Mouse (Mus musculus) liver, embryonic 13.5 days (tissue): Measurements from ENCODE around the gene Rab3b. TPM values are rescaled to one million over a fixed set of nuclear protein-coding genes. Genes with fewer than 3 reads are reported as not detected.

ENCODE experiments used
- ATAC-seq: fragments of 200-750 bp; cut with Nextera tagmentation; 2 replicates; pipeline ENCODE4 v1.8.0; 2017; ENCODE audit warnings: low read depth, mild to moderate bottlenecking, moderate number of reproducible peaks, moderate library complexity
- DNase-seq: peaks from one replicate; pipeline ENCODE4 v3.0.0; 2022
- H3K27ac ChIP-seq: fragments of 300-500 bp; sonication (generic); 2 replicates; pipeline ENCODE4 v1.5.1; 2015; ENCODE audit warnings: moderate library complexity, mild to moderate bottlenecking, inconsistent platforms
- H3K27me3 ChIP-seq: fragments of 300-500 bp; sonication (generic); 2 replicates; pipeline ENCODE4 v1.6.1; 2015; ENCODE audit warnings: mild to moderate bottlenecking, inconsistent platforms
- H3K36me3 ChIP-seq: fragments of 300-500 bp; sonication (generic); 2 replicates; pipeline ENCODE4 v1.6.1; 2015; ENCODE audit warnings: mild to moderate bottlenecking, inconsistent platforms
- H3K4me1 ChIP-seq: fragments of 300-500 bp; sonication (generic); replicated peaks from 2 replicates; pipeline ENCODE4 v1.6.1; 2015; ENCODE audit warnings: inconsistent platforms
- H3K4me2 ChIP-seq: fragments of 300-500 bp; sonication (generic); 2 replicates; pipeline ENCODE4 v1.6.1; 2015; ENCODE audit warnings: inconsistent platforms, mild to moderate bottlenecking, moderate library complexity
- H3K4me3 ChIP-seq: fragments of 300-500 bp; sonication (generic); replicated peaks from 2 replicates; pipeline ENCODE4 v1.5.1; 2015; ENCODE audit warnings: mild to moderate bottlenecking, inconsistent platforms
- H3K9ac ChIP-seq: fragments of 300-500 bp; sonication (generic); 2 replicates; pipeline ENCODE4 v1.6.1; 2015; ENCODE audit warnings: mild to moderate bottlenecking, inconsistent platforms
- H3K9me3 ChIP-seq: fragments of 300-500 bp; sonication (generic); replicated peaks from 2 replicates; pipeline ENCODE4 v1.6.1; 2016; ENCODE audit warnings: inconsistent platforms
- WGBS: fragments of 180-500 bp; shearing (Covaris S2); methylation state at CpG from one replicate; pipeline ENCODE4 v1.1.7; 2015; ENCODE audit not compliant: insufficient replicate concordance; 5-methylcytosine and 5-hydroxymethylcytosine counted together
- polyA plus RNA-seq: library from polyadenylated mRNA; unstranded; fragments of >200 nt; fragmentation: Nextera tagmentation; extraction: Ambion mirVana; gene quantifications from 2 replicates; pipeline ENCODE4 v1.2.1, GENCODE M21; 2015

Gene Rab3b
- polyA plus RNA-seq, 1 experiment from 2014 or later, result 2.1 TPM

DNA sequence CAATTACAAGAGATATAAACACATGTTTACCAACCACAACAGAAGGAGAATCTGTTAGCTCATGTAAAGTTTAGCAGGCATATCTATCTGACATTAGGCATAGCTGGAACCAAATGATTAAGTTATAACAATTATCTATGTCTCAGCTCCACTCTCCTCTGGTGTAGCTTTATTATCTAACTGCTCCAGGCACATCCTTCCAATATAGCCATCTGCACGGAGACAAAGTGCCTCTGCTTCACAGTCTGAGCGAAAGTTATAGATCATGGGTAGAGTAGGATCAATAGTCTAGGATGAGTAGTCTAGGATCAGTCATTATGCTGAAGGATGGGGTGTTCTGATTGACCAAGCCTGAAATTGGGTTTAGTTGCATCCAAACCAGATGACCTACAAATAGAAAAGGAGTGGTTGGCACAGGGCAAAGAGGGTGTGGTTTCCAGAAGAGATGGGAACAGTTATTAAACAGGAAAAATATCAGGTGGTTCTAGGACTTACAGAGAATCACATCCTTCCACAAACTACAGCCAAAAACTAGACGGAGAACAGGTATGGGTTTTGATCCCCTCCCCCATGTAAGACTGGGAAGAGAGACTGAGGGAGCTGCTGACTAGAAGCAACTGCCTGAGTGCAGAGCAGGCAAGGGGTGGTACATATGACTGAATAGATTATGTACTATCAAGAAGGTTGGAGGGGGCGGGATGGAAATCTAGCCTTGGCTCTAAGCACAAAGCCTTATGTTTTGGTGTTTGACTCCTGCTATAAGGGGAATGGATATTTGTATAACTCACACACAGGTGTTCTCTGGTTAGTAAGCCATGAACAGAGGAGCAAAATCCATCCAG is 82.0 kb downstream of the Rab3b start:
- H3K4me2 ChIP-seq, result peak overlapping the region; percentile 58
- DNase-seq, result peak; percentile 64
- peak overlapping the region; percentile 89 for H3K27ac ChIP-seq
- peaks cover 36% of the 10 kb centered on the region for H3K4me1 ChIP-seq
- no peaks in the 10 kb centered on the region for H3K9me3 ChIP-seq
- peak overlapping the region; percentile 8 for H3K4me3 ChIP-seq
- peak; percentile 93 for ATAC-seq
- WGBS, result 26% methylated on average over 4 of the region's 4 CpGs
- H3K27me3 ChIP-seq, result no peaks in the 10 kb centered on the region
- no peaks in the 10 kb centered on the region for H3K36me3 ChIP-seq
- H3K9ac ChIP-seq, result peak overlapping the region; percentile 30; the same call in 1 of the 2 replicates

DNA sequence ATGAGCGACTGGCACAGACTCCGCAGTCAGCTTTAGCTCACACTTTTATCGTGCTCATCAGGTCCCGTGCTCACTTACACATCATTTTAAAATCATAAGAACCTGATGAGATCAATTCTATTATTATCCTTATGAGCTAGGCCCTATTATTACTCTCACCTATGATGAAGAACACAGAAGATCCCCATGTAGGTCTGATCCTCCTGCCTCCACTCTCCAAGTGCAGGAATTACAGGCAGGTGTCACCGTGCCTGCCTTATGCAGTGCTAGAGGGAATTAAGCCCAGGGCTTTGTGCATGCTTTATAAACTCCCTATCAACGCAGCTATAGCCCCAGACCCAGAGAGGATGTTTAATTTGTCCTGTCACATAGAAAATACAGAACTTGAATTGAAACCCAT is 84.2 kb downstream of the Rab3b start:
- Histone ChIP-seq H3K4me3 (no peak overlapping the region), H3K9ac (no peak overlapping the region), H3K4me2 (no peak overlapping the region), H3K27me3 (no peaks in the 10 kb centered on the region), H3K9me3 (no peaks in the 10 kb centered on the region), H3K27ac (no peak overlapping the region), H3K36me3 (no peaks in the 10 kb centered on the region), H3K4me1 (peaks cover 36% of the 10 kb centered on the region)
- DNase-seq (no peak), ATAC-seq (no peak)
- WGBS, result 86% methylated on average over 6 of the region's 6 CpGs

DNA sequence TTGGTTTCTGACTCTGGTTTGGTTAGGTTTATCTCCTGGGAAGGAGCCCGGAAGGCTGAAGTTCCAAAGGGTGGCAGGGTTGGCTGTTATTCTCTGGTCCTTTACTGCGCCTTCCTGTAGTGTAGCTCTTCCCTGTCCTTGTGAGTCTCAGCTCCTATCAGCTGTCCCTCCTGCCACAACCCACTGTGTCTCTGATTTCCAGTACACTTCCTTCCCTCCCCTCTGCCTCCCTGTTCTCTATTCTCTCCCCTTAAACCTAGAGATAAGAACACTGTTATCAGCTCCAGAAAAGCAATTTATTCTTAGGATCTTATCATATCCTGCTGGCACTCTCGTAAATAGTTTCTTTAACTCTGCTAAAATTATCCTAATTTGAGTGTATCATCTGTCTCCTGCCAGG is 90.7 kb downstream of the Rab3b start:
- Histone ChIP-seq H3K27ac (0 out of 2 replicates have a peak overlapping the region, but pooled peaks have one; percentile 13), H3K4me2 (no peak overlapping the region), H3K9me3 (no peaks in the 10 kb centered on the region), H3K4me1 (peaks cover 24% of the 10 kb centered on the region), H3K4me3 (no peak overlapping the region), H3K27me3 (no peaks in the 10 kb centered on the region), H3K36me3 (no peaks in the 10 kb centered on the region), H3K9ac (no peak overlapping the region)
- ATAC-seq (peak; percentile 58), DNase-seq (no peak)
- 19% methylated on average over 3 of the region's 3 CpGs for WGBS

DNA sequence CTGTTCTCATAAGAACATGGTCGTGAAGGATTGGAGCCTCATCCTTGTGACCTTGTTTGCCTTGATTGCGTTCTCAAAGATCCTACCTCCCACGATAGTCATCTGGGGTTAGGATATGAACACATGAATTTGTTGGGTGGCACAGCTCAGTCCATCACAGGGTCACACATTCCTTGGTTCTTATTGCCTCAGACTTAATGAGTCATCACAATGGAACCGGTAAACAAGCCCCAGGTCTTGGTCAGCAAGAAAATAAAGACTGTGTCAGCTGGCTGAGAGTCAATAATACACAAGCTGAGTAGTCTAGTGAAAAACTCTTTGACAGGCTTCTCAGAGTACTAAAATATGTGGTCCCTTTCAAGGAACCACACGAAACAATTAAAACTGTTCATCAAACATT is 92.2 kb downstream of the Rab3b start:
- Histone ChIP-seq H3K4me3 (no peak overlapping the region), H3K27me3 (no peaks in the 10 kb centered on the region), H3K27ac (no peak overlapping the region), H3K4me2 (no peak overlapping the region), H3K9ac (no peak overlapping the region), H3K9me3 (no peaks in the 10 kb centered on the region), H3K36me3 (no peaks in the 10 kb centered on the region), H3K4me1 (peaks cover 24% of the 10 kb centered on the region)
- ATAC-seq, result no peak
- WGBS, result 60% methylated on average over 5 of the region's 5 CpGs
- no peak for DNase-seq

- peaks cover 10% of the 10 kb centered on the region for H3K4me1 ChIP-seq
- no peak overlapping the region for H3K4me3 ChIP-seq
- ATAC-seq (no peak), DNase-seq (peak; percentile 44)
- H3K4me2 ChIP-seq, result no peak overlapping the region
- no peaks in the 10 kb centered on the region for H3K36me3 ChIP-seq
- peaks cover 8% of the 10 kb centered on the region for H3K27me3 ChIP-seq
- no peak overlapping the region for H3K9ac ChIP-seq
- no peak overlapping the region for H3K27ac ChIP-seq
- H3K9me3 ChIP-seq, result no peaks in the 10 kb centered on the region
- 45% methylated on average over 6 of the region's 6 CpGs for WGBS
Observed at GRCm38 (mm10) chr4:108976458-108977071, 97.7 kb downstream of the Rab3b start.

GRCm38 (mm10) chr4:108986833-108987472 is 108.1 kb downstream of the Rab3b start:
- no peak overlapping the region for H3K4me3 ChIP-seq
- DNase-seq (no peak), ATAC-seq (no peak)
- no peak overlapping the region for H3K4me2 ChIP-seq
- no peak overlapping the region for H3K9ac ChIP-seq
- H3K27me3 ChIP-seq, result peaks cover 8% of the 10 kb centered on the region; the same call in 1 of the 2 replicates
- no peaks in the 10 kb centered on the region for H3K36me3 ChIP-seq
- no peaks in the 10 kb centered on the region for H3K9me3 ChIP-seq
- H3K4me1 ChIP-seq, result peaks cover 29% of the 10 kb centered on the region
- WGBS, result 62% methylated on average over 1 of the region's 1 CpGs
- H3K27ac ChIP-seq, result no peak overlapping the region

DNA sequence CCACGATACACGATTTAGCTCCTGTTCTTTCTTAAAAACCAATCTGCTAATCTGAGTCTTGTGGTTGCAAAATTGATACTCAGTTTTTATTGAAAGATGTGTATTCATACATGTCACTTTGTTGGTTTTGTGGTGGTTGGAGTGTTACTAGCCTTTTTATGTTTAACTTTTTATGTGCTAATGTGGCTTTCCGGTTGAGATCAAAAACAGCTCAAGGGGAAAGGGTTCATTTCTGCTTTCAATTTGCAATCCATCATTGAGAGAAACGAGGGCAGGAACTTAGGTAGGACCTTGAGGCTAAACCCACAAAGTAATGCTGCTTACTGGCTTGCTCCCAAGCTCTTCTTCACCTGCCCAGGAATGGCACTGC is 108.6 kb downstream of the Rab3b start:
- H3K4me3 ChIP-seq, result no peak overlapping the region
- no peaks in the 10 kb centered on the region for H3K36me3 ChIP-seq
- ATAC-seq, result no peak
- H3K27me3 ChIP-seq, result peaks cover 8% of the 10 kb centered on the region; the same call in 1 of the 2 replicates
- no peaks in the 10 kb centered on the region for H3K9me3 ChIP-seq
- no peak for DNase-seq
- no peak overlapping the region for H3K4me2 ChIP-seq
- whole genome bisulfite sequencing, result 71% methylated on average over 4 of the region's 4 CpGs
- no peak overlapping the region for H3K27ac ChIP-seq
- H3K9ac ChIP-seq, result no peak overlapping the region
- peaks cover 29% of the 10 kb centered on the region for H3K4me1 ChIP-seq

GRCm38 (mm10) chr4:108989430-108989829 is 110.6 kb downstream of the Rab3b start:
- no peaks in the 10 kb centered on the region for H3K36me3 ChIP-seq
- H3K9ac ChIP-seq, result peak overlapping the region; percentile 61; the same call in 1 of the 2 replicates
- WGBS, result 80% methylated on average over 2 of the region's 2 CpGs
- no peak for DNase-seq
- H3K4me3 ChIP-seq, result no peak overlapping the region
- ATAC-seq, result no peak
- peak overlapping the region; percentile 85 for H3K27ac ChIP-seq
- H3K4me1 ChIP-seq, result peaks cover 29% of the 10 kb centered on the region
- H3K4me2 ChIP-seq, result no peak overlapping the region
- no peaks in the 10 kb centered on the region for H3K9me3 ChIP-seq
- H3K27me3 ChIP-seq, result no peaks in the 10 kb centered on the region

- Histone ChIP-seq H3K36me3 (no peaks in the 10 kb centered on the region), H3K4me3 (no peak overlapping the region), H3K4me1 (peaks cover 29% of the 10 kb centered on the region), H3K9me3 (no peaks in the 10 kb centered on the region), H3K27ac (peak overlapping the region; percentile 85), H3K9ac (peak overlapping the region; percentile 61), H3K27me3 (no peaks in the 10 kb centered on the region), H3K4me2 (peak overlapping the region; percentile 51)
- ATAC-seq (peak; percentile 99), DNase-seq (peak; percentile 71)
Observed at GRCm38 (mm10) chr4:108990032-108990431, 111.2 kb downstream of the Rab3b start.

DNA sequence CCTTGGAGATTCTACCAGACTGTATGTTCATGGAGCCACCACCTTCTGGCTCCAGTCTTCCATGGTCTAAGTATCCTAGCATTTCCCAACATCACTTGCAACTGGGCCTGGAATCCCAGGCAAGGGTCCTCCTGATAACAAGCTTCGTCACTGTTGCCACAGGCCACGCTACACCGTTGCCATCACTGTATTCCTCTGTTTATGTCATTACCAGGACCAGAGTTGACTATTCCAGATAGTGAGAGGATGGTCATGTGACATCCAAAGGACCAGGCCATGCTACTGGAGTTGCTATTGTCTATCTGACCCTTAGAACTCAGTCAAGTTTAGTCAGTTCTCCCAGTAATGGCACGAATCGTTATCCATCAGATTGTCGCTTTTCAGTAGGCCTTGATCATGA is 111.7 kb downstream of the Rab3b start:
- WGBS, result 78% methylated on average over 6 of the region's 6 CpGs
- Histone ChIP-seq H3K4me3 (no peak overlapping the region), H3K9me3 (no peaks in the 10 kb centered on the region), H3K9ac (peak overlapping the region; percentile 61), H3K4me2 (peak overlapping the region; percentile 51), H3K27me3 (no peaks in the 10 kb centered on the region), H3K27ac (peak overlapping the region; percentile 85), H3K4me1 (peaks cover 29% of the 10 kb centered on the region), H3K36me3 (no peaks in the 10 kb centered on the region)
- ATAC-seq, result peak; percentile 47
- DNase-seq, result no peak

- Histone ChIP-seq H3K36me3 (no peaks in the 10 kb centered on the region), H3K4me2 (no peak overlapping the region), H3K4me3 (no peak overlapping the region), H3K27ac (no peak overlapping the region), H3K9me3 (no peaks in the 10 kb centered on the region), H3K27me3 (no peaks in the 10 kb centered on the region), H3K4me1 (peaks cover 29% of the 10 kb centered on the region), H3K9ac (no peak overlapping the region)
- no peak for DNase-seq
- ATAC-seq, result no peak
Observed at GRCm38 (mm10) chr4:108991811-108992210, 112.9 kb downstream of the Rab3b start.
